Mouse (Mus musculus) liver, embryonic 18 days (tissue): ENCODE measurements around the gene Wdr38. TPM values are rescaled to one million over a fixed set of nuclear protein-coding genes. Genes with fewer than 3 reads are reported as not detected.

Source experiments
- polyA plus RNA-seq: library from polyadenylated mRNA; depleted of rRNA; stranded (reverse); fragments of >200 nt; gene quantifications from 2 replicates; pipeline ENCODE4 v1.2.3, GENCODE M21; 2012; rRNA removed

The Wdr38 gene
- polyA plus RNA-seq, result 0.38 and 0.43 TPM in 2 replicates

GRCm38 (mm10) chr2:38997386-38998374 is at the start of gene Wdr38:
Gene Wdr38, plus strand, starts transcription at chr2:38997476.

GRCm38 (mm10) chr2:39004880-39005435 is 7.7 kb downstream of the Wdr38 start, which contains the start of gene Arpc5l:
Gene Arpc5l, plus strand, starts transcription at chr2:39005348.

GRCm38 (mm10) chr2:39005574-39006079 is 8.4 kb downstream of the Wdr38 start, which contains the start of gene Rpl35:
Gene Rpl35, minus strand, starts transcription at chr2:39005624.

Other genes starting within 250 kb of the Wdr38 start
- 1.1 and 1.7 TPM in 2 replicates for gene Nr6a1, start 69.8 kb upstream of the Wdr38 start, polyA plus RNA-seq
- 0.12 and 0.17 TPM in 2 replicates for gene Olfml2a, start 65.5 kb upstream of the Wdr38 start, polyA plus RNA-seq
- 27.2 and 31.2 TPM in 2 replicates for gene Arpc5l, start 7.9 kb downstream of the Wdr38 start, polyA plus RNA-seq
- 375 and 410 TPM in 2 replicates for gene Rpl35, start 8.1 kb downstream of the Wdr38 start, polyA plus RNA-seq
- gene Golga1, start 68.1 kb downstream of the Wdr38 start, polyA plus RNA-seq, result 9.8 and 10.6 TPM in 2 replicates
- 1.0 and 1.1 TPM in 2 replicates for gene Scai, start 193.3 kb downstream of the Wdr38 start, polyA plus RNA-seq
- 19.9 and 20.3 TPM in 2 replicates for gene Ppp6c, start 229.0 kb downstream of the Wdr38 start, polyA plus RNA-seq